Comparison of ENCODE assay signal across 25 mouse cellular contexts in the genomic region with DNA sequence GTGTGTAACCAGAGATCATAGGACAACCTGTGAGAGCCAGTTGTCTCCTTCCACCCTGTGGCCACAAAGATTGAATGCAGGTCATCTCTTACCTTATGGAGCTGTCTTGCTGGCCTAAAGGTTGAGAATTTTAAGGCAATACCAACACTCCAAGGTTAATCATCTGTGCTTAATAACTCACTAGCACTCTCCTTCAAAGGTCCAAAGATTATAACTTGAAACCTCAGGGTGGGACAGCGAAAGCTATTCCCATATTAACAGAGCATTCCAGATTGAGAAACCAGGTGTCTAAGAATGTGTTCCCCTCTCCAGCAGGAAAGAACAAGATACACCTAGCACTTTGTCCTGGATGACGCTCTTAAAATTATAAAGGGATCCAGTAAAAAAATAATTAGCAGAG. TPM values are rescaled to one million over a fixed set of nuclear protein-coding genes. Genes with fewer than 3 reads are reported as not detected.
"Had no signal": no experiment of that assay in that cellular context is flagged by ENCODE, and none has a peak within 500 bp of the region (broad histone marks: within the 10 kb centered on the region; RNA-seq: fewer than 3 reads in every experiment).

No protein-coding gene starts in this region.

- ATAC-seq: forebrain, embryonic 16.5 days; hindbrain, embryonic 16.5 days; inflammation-experienced regulatory T-cells, adult 6 months; intestine, embryonic 15.5 days; intestine, postnatal 0 days; liver, postnatal 0 days had no signal

- DNase-seq: gastrocnemius, adult 2 months; gastrocnemius, postnatal 10 days; gastrocnemius, postnatal 25 days; heart, adult 18-20 months; heart, postnatal 10 days; heart, postnatal 4 days; liver; liver, embryonic 13.5 days; liver, postnatal 0 days had no signal

- H3K9ac ChIP-seq: heart, embryonic 12.5 days; hindbrain, embryonic 12.5 days; hindbrain, embryonic 14.5 days; intestine, embryonic 15.5 days; limb, embryonic 12.5 days; liver, embryonic 13.5 days; liver, embryonic 15.5 days; liver, postnatal 0 days had no signal

- H3K27me3 ChIP-seq: hindbrain, embryonic 12.5 days; intestine, embryonic 15.5 days; liver, embryonic 13.5 days; liver, embryonic 15.5 days had no signal

- H3K4me2 ChIP-seq: heart, embryonic 12.5 days; hindbrain, embryonic 12.5 days; hindbrain, embryonic 14.5 days; intestine, embryonic 15.5 days; limb, embryonic 12.5 days; liver, embryonic 11.5 days; liver, embryonic 13.5 days; liver, embryonic 15.5 days had no signal

- H3K9me3 ChIP-seq: heart, embryonic 10.5 days; heart, embryonic 12.5 days; hindbrain, embryonic 10.5 days; hindbrain, embryonic 12.5 days; intestine, embryonic 15.5 days; limb, embryonic 10.5 days; limb, embryonic 12.5 days; liver, embryonic 13.5 days; liver, embryonic 15.5 days had no signal

- H3K27ac ChIP-seq: gastrocnemius, adult 2 months; heart, embryonic 10.5 days; hindbrain, embryonic 10.5 days; hindbrain, embryonic 12.5 days; hindbrain, embryonic 14.5 days; intestine, embryonic 15.5 days; layer of hippocampus, adult 2 months; left cerebral cortex, adult 2 months; limb, embryonic 10.5 days; limb, embryonic 12.5 days; liver, embryonic 13.5 days; liver, embryonic 15.5 days had no signal

- H3K4me1 ChIP-seq: heart, embryonic 10.5 days; heart, embryonic 12.5 days; hindbrain, embryonic 10.5 days; hindbrain, embryonic 12.5 days; intestine, embryonic 15.5 days; limb, embryonic 10.5 days; limb, embryonic 12.5 days; liver, embryonic 15.5 days had no signal

- H3K4me3 ChIP-seq: gastrocnemius, adult 2 months; heart, embryonic 10.5 days; heart, embryonic 12.5 days; hindbrain, embryonic 10.5 days; hindbrain, embryonic 12.5 days; intestine, embryonic 15.5 days; layer of hippocampus, adult 2 months; left cerebral cortex, adult 2 months; limb, embryonic 10.5 days; limb, embryonic 12.5 days; liver, embryonic 13.5 days; liver, embryonic 15.5 days had no signal

- H3K36me3 ChIP-seq: heart, embryonic 10.5 days; heart, embryonic 12.5 days; hindbrain, embryonic 10.5 days; hindbrain, embryonic 12.5 days; intestine, embryonic 15.5 days; limb, embryonic 10.5 days; limb, embryonic 12.5 days; liver, embryonic 13.5 days; liver, embryonic 15.5 days had no signal

RNA-seq across cellular contexts. Expression of a gene that starts 12.9 kb away (rescaled TPM):
- polyA plus RNA-seq: hindbrain, embryonic 14.5 days had no signal
